ENCODE assay signal across 8 mouse cellular contexts in the genomic region with DNA sequence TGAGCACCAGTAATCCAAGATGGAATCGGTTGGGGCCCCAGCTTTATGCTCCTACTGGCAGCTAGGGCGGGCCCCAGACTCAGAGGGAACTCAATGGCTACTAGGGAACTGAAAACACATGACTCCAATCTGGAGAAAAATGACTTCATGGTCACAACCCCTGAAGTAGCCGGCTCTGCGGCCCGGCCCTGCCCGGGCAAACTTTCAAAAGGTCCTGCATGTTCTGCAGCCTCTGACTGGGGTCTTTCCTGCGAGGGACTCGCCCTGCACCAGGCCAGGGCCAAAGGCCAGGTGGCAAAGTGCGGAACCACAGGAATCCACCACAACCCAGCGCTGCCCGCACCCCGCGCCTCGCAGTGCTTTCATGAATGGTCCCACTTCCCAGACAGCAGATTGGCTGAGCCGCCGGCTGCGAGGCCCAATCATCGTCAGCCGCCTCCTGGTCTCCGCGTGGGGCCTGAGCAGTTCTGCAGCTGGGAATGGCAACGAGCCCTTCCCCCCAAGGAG.
DNase-seq lines count a peak whose midpoint lies in the region.

No protein-coding gene starts in this region.

- peak; percentile 82 for DNase-seq in ZHBTc4 (ENCODE audit: low read depth, low spot score)
- DNase-seq in embryo, embryonic 10 days (ENCODE audit: low spot score): peak; percentile 95
- peak; percentile 84 for DNase-seq in gastrocnemius, postnatal 14 days
- DNase-seq in hindlimb bud, embryonic 11.5 days (ENCODE audit: extremely low spot score, low read depth, low spot score): peak; percentile 47
- DNase-seq in left cerebral cortex, adult 8-10 months (ENCODE audit: low spot score in 2 of 2): peak; percentile 44 to 54
- peak; percentile 85 to 89 for DNase-seq in lung, postnatal 4 days
- peak; percentile 40 for DNase-seq in retina, postnatal 7 days (ENCODE audit: low read depth, low spot score)
- peak; percentile 49 to 66 for DNase-seq in urinary bladder, postnatal 36 days (ENCODE audit: low spot score in 2 of 2)

- intact Hi-C loops in gastrocnemius, postnatal 14 days (cut with DNase I; ENCODE audit: low total_unique reads): no loop called here

Comparison
In these comparisons a context has a peak if more than half of its experiments do, and no peak if none do; other contexts are left out.
1. Peak in every context shown above with its lines: DNase-seq.
2. DNase-seq: peak in every context shown above with its lines; median percentile 95 in embryo, embryonic 10 days; 87 in lung, postnatal 4 days; 84 in gastrocnemius, postnatal 14 days; 82 in ZHBTc4; 58 in urinary bladder, postnatal 36 days; 49 in left cerebral cortex, adult 8-10 months; 47 in hindlimb bud, embryonic 11.5 days; 40 in retina, postnatal 7 days.